ENCODE assay signal across 24 mouse cellular contexts in the genomic region with DNA sequence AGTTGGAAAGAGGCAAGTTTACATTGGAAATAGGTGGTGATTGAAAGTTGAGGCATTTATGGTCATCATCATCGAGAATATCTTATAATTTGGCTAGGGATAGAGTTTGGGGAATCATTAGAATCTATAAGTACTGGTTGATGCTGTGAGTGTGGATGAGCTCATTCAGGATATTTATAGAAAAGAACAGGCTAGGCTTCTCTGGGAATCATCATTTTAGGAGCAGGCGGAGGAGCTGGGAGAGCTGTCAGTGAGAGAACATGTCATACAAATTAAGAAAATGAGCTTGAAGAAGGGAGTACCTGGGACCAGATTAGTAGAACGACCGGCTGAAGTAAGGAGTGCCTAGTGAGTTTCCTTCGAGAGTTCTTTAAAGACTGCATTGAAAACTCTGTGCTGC. TPM values are rescaled to one million over a fixed set of nuclear protein-coding genes. Genes with fewer than 3 reads are reported as not detected.
A peak's percentile ranks its signal among the peaks of the same experiment; 100 is the strongest.
DNase-seq lines count a peak whose midpoint lies in the region; ATAC-seq and TF ChIP-seq lines count a peak whose summit lies in the region.
"Had no signal": no experiment of that assay in that cellular context is flagged by ENCODE, and none has a peak within 500 bp of the region (broad histone marks: within the 10 kb centered on the region; RNA-seq: fewer than 3 reads in every experiment).

No protein-coding gene starts in this region.

- no peaks in the 10 kb centered on the region for H3K27me3 ChIP-seq in heart, embryonic 14.5 days (ENCODE audit: control insufficient read depth, insufficient read depth, low read length)
- no peaks in the 10 kb centered on the region for H3K27me3 ChIP-seq in heart, embryonic 10.5 days (ENCODE audit: insufficient read depth, poor library complexity, severe bottlenecking)
- no peaks in the 10 kb centered on the region for H3K27me3 ChIP-seq in heart, postnatal 0 days (ENCODE audit: control insufficient read depth, insufficient read depth, low read length)
- no peaks in the 10 kb centered on the region for H3K27me3 ChIP-seq in heart, embryonic 11.5 days (ENCODE audit: control insufficient read depth, insufficient read depth, low read length)
- H3K27me3 ChIP-seq in intestine, embryonic 16.5 days (replicated peaks; ENCODE audit: control insufficient read depth, insufficient read depth, low read length) = no peaks in the 10 kb centered on the region
- H3K27me3 ChIP-seq: embryonic facial prominence, embryonic 12.5 days; embryonic facial prominence, embryonic 15.5 days; hindbrain, embryonic 13.5 days; intestine, embryonic 15.5 days had no signal

- TF ChIP-seq EP300 in heart, postnatal 0 days (IDR thresholded peaks at IDR 0.05; ENCODE audit: low read depth) = no peak

- no peak for ATAC-seq in heart, embryonic 14.5 days (ENCODE audit: insufficient number of reproducible peaks, insufficient read depth, low FRiP score, low read depth)
- no peak for ATAC-seq in heart, postnatal 0 days (ENCODE audit: insufficient read depth, low read depth)
- no peak for ATAC-seq in heart, embryonic 11.5 days (replicated peaks; ENCODE audit: insufficient number of reproducible peaks, low FRiP score, low TSS enrichment)
- ATAC-seq in intestine, embryonic 16.5 days = no peak
- ATAC-seq: CD4-positive, CD25-positive, alpha-beta regulatory T cell, adult 4 months; forebrain, embryonic 14.5 days; forebrain, postnatal 0 days; hindbrain, embryonic 16.5 days; intestine, embryonic 15.5 days had no signal

- H3K9ac ChIP-seq in heart, embryonic 14.5 days (ENCODE audit: low read length) = 0 out of 2 replicates have a peak overlapping the region, but pooled peaks have one; percentile 23
- H3K9ac ChIP-seq in heart, postnatal 0 days (replicated peaks; ENCODE audit: low read depth, low read length) = no peak overlapping the region
- no peak overlapping the region for H3K9ac ChIP-seq in heart, embryonic 11.5 days (ENCODE audit: low read depth, low read length)
- no peak overlapping the region for H3K9ac ChIP-seq in intestine, embryonic 16.5 days (ENCODE audit: low read depth, low read length)
- H3K9ac ChIP-seq: embryonic facial prominence, embryonic 12.5 days; embryonic facial prominence, embryonic 15.5 days; forebrain, postnatal 0 days; hindbrain, embryonic 13.5 days; intestine, embryonic 15.5 days had no signal

- no peak for TF ChIP-seq CTCF in gastrocnemius, adult 2 months (IDR thresholded peaks at IDR 0.05)
- TF ChIP-seq CTCF in heart, postnatal 0 days (IDR thresholded peaks at IDR 0.05; ENCODE audit: low read depth) = no peak

- intact Hi-C loops in gastrocnemius, adult 2 months (cut with DNase I) = no loop called here

- H3K27ac ChIP-seq in gastrocnemius, adult 2 months = peak overlapping the region; percentile 40; the same call in 1 of the 2 replicates
- H3K27ac ChIP-seq in heart, embryonic 14.5 days (replicated peaks in 1 of 2; ENCODE audit: control insufficient read depth in 1 of 2, insufficient read depth in 1 of 2, low read depth in 2 of 2, low read length in 2 of 2) = peak overlapping the region in 1 of 2 experiments; percentile 44; a peak in 1 of 4 replicates
- no peak overlapping the region for H3K27ac ChIP-seq in heart, embryonic 10.5 days
- peak overlapping the region; percentile 43; the same call in 1 of the 2 replicates for H3K27ac ChIP-seq in heart, postnatal 0 days (ENCODE audit: low read depth)
- no peak overlapping the region for H3K27ac ChIP-seq in heart, embryonic 11.5 days (ENCODE audit: low read depth, low read length)
- no peak overlapping the region for H3K27ac ChIP-seq in intestine, embryonic 16.5 days (ENCODE audit: low read length)
- H3K27ac ChIP-seq: embryonic facial prominence, embryonic 12.5 days; embryonic facial prominence, embryonic 15.5 days; hindbrain, embryonic 10.5 days; hindbrain, embryonic 13.5 days; intestine, embryonic 15.5 days had no signal

- H3K4me3 ChIP-seq in gastrocnemius, adult 2 months = no peak overlapping the region
- no peak overlapping the region for H3K4me3 ChIP-seq in heart, embryonic 14.5 days (ENCODE audit: control insufficient read depth in 1 of 2, insufficient read depth in 1 of 2, low read depth in 1 of 2, low read length in 2 of 2)
- no peak overlapping the region for H3K4me3 ChIP-seq in heart, embryonic 10.5 days
- H3K4me3 ChIP-seq in heart, postnatal 0 days (ENCODE audit: low read depth, low read length) = no peak overlapping the region
- no peak overlapping the region for H3K4me3 ChIP-seq in heart, embryonic 11.5 days (ENCODE audit: low read depth, low read length)
- no peak overlapping the region for H3K4me3 ChIP-seq in intestine, embryonic 16.5 days (ENCODE audit: low read length)
- H3K4me3 ChIP-seq: embryonic facial prominence, embryonic 12.5 days; embryonic facial prominence, embryonic 15.5 days; hindbrain, embryonic 10.5 days; hindbrain, embryonic 13.5 days; intestine, embryonic 15.5 days had no signal

- H3K4me1 ChIP-seq in heart, embryonic 14.5 days (ENCODE audit: control insufficient read depth in 2 of 2, insufficient read depth in 2 of 2, low read length in 2 of 2) = peaks cover 0 to 17% of the 10 kb centered on the region in 2 experiments; a peak in 3 of 4 replicates
- peaks cover 10% of the 10 kb centered on the region; the same call in 1 of the 2 replicates for H3K4me1 ChIP-seq in heart, embryonic 10.5 days
- peaks cover 4% of the 10 kb centered on the region; the same call in 1 of the 2 replicates for H3K4me1 ChIP-seq in heart, postnatal 0 days (ENCODE audit: control insufficient read depth, insufficient read depth)
- peaks cover 8% of the 10 kb centered on the region for H3K4me1 ChIP-seq in heart, embryonic 11.5 days (ENCODE audit: control insufficient read depth, insufficient read depth, low read length)
- H3K4me1 ChIP-seq in intestine, embryonic 16.5 days (ENCODE audit: control insufficient read depth, insufficient read depth, low read length) = no peaks in the 10 kb centered on the region
- H3K4me1 ChIP-seq: embryonic facial prominence, embryonic 12.5 days; embryonic facial prominence, embryonic 15.5 days; hindbrain, embryonic 10.5 days; hindbrain, embryonic 13.5 days; intestine, embryonic 15.5 days had no signal

- no peak overlapping the region for H3K4me2 ChIP-seq in heart, embryonic 14.5 days (ENCODE audit: low read length)
- H3K4me2 ChIP-seq in heart, postnatal 0 days (ENCODE audit: low read depth, low read length) = no peak overlapping the region
- H3K4me2 ChIP-seq in heart, embryonic 11.5 days = no peak overlapping the region
- no peak overlapping the region for H3K4me2 ChIP-seq in intestine, embryonic 16.5 days (ENCODE audit: low read depth, low read length)
- H3K4me2 ChIP-seq: embryonic facial prominence, embryonic 12.5 days; embryonic facial prominence, embryonic 15.5 days; hindbrain, embryonic 13.5 days; intestine, embryonic 15.5 days had no signal

- H3K36me3 ChIP-seq in heart, embryonic 14.5 days (ENCODE audit: control insufficient read depth, insufficient read depth, low read length) = no peaks in the 10 kb centered on the region
- peaks cover 2% of the 10 kb centered on the region; the same call in 1 of the 2 replicates for H3K36me3 ChIP-seq in heart, embryonic 10.5 days
- H3K36me3 ChIP-seq in heart, postnatal 0 days (replicated peaks; ENCODE audit: control insufficient read depth, insufficient read depth, low read length) = no peaks in the 10 kb centered on the region
- no peaks in the 10 kb centered on the region for H3K36me3 ChIP-seq in heart, embryonic 11.5 days (ENCODE audit: control insufficient read depth, insufficient read depth, low read length)
- no peaks in the 10 kb centered on the region for H3K36me3 ChIP-seq in intestine, embryonic 16.5 days (ENCODE audit: control insufficient read depth, insufficient read depth, low read length)
- H3K36me3 ChIP-seq: embryonic facial prominence, embryonic 12.5 days; embryonic facial prominence, embryonic 15.5 days; hindbrain, embryonic 10.5 days; hindbrain, embryonic 13.5 days; intestine, embryonic 15.5 days had no signal

- H3K9me3 ChIP-seq in heart, embryonic 14.5 days (ENCODE audit: control insufficient read depth, low read length) = no peaks in the 10 kb centered on the region
- no peaks in the 10 kb centered on the region for H3K9me3 ChIP-seq in heart, embryonic 10.5 days
- H3K9me3 ChIP-seq in heart, postnatal 0 days (replicated peaks; ENCODE audit: control insufficient read depth, low read length) = no peaks in the 10 kb centered on the region
- H3K9me3 ChIP-seq in heart, embryonic 11.5 days (replicated peaks; ENCODE audit: control insufficient read depth, low read length) = no peaks in the 10 kb centered on the region
- no peaks in the 10 kb centered on the region for H3K9me3 ChIP-seq in intestine, embryonic 16.5 days (ENCODE audit: control insufficient read depth, low read length)
- H3K9me3 ChIP-seq: embryonic facial prominence, embryonic 12.5 days; embryonic facial prominence, embryonic 15.5 days; hindbrain, embryonic 10.5 days; hindbrain, embryonic 13.5 days; intestine, embryonic 15.5 days had no signal

- no peak for DNase-seq in gastrocnemius, adult 2 months
- no peak for DNase-seq in gastrocnemius, adult 8-10 months (ENCODE audit: low spot score in 2 of 2)
- DNase-seq in heart, embryonic 10.5 days (ENCODE audit: low spot score) = no peak
- DNase-seq in heart, postnatal 0 days (ENCODE audit: low spot score) = peak; percentile 48
- DNase-seq in brain, adult 2 months (ENCODE audit: low read depth, low spot score) = peak; percentile 75
- DNase-seq: adrenal gland, adult 2 months; adrenal gland, postnatal 14 days; cerebellum, adult 9-11 months; forebrain, postnatal 0 days; gastrocnemius, postnatal 25 days; heart, adult 18-20 months; kidney, adult 18-20 months; kidney, adult 9 months had no signal

- WGBS in heart, embryonic 14.5 days = 40% methylated on average over 5 of the region's 5 CpGs
- WGBS in heart, embryonic 10.5 days = 56% methylated on average over 5 of the region's 5 CpGs
- WGBS in heart, postnatal 0 days = 26% methylated on average over 5 of the region's 5 CpGs
- 50% methylated on average over 5 of the region's 5 CpGs for WGBS in heart, embryonic 11.5 days (ENCODE audit: insufficient replicate concordance)
- WGBS in intestine, embryonic 16.5 days = 71% methylated on average over 5 of the region's 5 CpGs

RNA-seq across cellular contexts. Expression of gene Homer1, which starts 20.7 kb away (rescaled TPM):
- total RNA-seq in gastrocnemius, adult 2 months (2021) = 100 to 1,000 TPM in 1 of 2 experiments, 10 to 100 TPM in 1; 97.0 to 104 TPM
- 100 to 1,000 TPM in 3 of 4 experiments, 10 to 100 TPM in 1; 96.5 to 140 (median 113) TPM for total RNA-seq in gastrocnemius, adult 8-10 months (2022)
- polyA plus RNA-seq in heart, embryonic 14.5 days (2014; fragmentation: Nextera tagmentation; extraction: Ambion mirVana) = 18.8 and 20.3 TPM in 2 replicates
- polyA plus RNA-seq in heart, embryonic 10.5 days (2016; fragmentation: Nextera tagmentation; extraction: Ambion mirVana) = 18.4 and 18.5 TPM in 2 replicates
- total RNA-seq in heart, postnatal 0 days (2014; rRNA removed; ENCODE audit: low replicate concordance) = 71.9 and 84.9 TPM in 2 replicates
- polyA plus RNA-seq in heart, postnatal 0 days (2015; fragmentation: Nextera tagmentation; extraction: Ambion mirVana) = 13.3 and 14.8 TPM in 2 replicates
- 17.3 and 17.8 TPM in 2 replicates for polyA plus RNA-seq in heart, embryonic 11.5 days (2014; fragmentation: Nextera tagmentation; extraction: Ambion mirVana)
- polyA plus RNA-seq in intestine, embryonic 16.5 days (2015; fragmentation: Nextera tagmentation; extraction: Ambion mirVana) = 2.7 and 3.0 TPM in 2 replicates

Comparison
In these comparisons a context has a peak if more than half of its experiments do, and no peak if none do; other contexts are left out.
1. DNase-seq: peak in heart, postnatal 0 days (single experiment) and brain, adult 2 months (single experiment); none in gastrocnemius, adult 2 months (single experiment), gastrocnemius, adult 8-10 months (0 of 2) and heart, embryonic 10.5 days (single experiment).
2. H3K27ac ChIP-seq: peak in gastrocnemius, adult 2 months (single experiment) and heart, postnatal 0 days (single experiment); none in heart, embryonic 10.5 days (single experiment), heart, embryonic 11.5 days (single experiment) and intestine, embryonic 16.5 days (single experiment).